Mouse (Mus musculus) thymus, postnatal 10 days (tissue): Measurements from ENCODE around the gene Spata2.

Experiments used
- DNase-seq, 2 experiments: peaks; one replicate each; pipeline ENCODE4 v3.0.0; 2021; ENCODE audit warnings: low spot score in 2 of 2

Gene Spata2

DNA sequence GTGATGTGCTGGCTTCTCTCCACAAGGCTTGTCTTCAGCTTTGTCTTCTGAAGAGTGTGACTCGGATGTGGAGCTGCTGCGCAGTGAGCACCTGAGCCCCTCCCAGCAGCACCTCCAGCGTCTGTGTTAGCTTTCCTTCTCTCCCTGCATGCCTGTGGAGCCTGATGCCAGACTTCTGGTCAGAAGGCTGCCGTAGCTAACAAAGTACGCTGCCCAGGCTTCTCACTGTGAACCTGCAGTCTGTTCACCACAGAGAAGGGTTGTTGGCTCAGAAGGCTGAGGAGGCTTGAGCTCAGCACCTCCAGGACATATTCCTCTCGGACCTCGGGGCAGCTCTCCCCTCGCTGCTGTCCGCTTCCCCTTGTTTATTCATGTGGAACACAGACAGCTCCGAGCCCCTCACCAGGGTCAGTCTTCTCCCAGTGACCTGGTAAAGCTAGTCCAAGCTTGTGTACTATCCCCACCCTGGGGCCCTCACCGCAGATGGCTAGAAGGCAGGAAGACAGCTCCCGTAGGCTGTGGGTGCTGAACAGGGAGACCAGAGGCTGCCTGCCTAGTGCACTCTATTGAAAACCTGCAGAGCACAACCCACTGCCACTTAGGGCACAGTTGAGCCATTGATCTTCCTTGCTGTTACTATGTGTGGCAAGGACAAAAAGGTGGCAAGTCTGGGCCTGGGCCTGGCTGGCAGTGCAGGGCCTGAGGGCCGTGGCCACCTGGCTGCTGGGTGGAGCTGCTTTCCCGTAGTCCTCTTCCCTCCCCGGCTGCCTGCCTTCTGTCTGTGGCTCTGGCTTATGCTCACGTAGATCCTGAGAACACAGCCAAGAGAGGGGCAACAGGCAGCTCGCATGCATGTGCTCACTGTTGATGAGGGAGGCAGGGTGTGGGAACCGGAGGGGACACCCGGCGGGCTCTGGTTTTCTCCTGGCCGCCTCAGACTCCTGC lies 43.1 kb downstream of the Spata2 start:
- DNase-seq: no peak

DNA sequence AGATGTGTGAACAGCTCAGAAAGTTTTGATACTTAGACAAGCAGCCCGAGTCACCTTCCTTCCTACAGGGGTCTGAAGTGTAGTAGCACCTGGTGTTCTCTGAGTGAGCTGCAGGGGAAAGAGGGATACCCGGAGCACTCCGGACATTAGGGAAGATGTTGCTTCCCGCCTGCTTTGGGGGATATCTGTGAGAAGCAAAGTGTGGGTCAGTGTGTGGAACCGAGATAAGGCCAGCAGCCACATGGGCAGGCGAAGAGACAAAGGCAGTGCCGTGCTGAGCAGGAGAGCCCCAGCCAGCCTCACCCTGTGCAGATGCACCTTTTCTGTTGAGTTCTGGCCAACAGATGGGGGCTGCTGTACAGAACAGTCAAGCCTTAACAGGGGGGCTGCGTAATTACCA lies 45.1 kb downstream of the Spata2 start:
- no peak for DNase-seq

DNA sequence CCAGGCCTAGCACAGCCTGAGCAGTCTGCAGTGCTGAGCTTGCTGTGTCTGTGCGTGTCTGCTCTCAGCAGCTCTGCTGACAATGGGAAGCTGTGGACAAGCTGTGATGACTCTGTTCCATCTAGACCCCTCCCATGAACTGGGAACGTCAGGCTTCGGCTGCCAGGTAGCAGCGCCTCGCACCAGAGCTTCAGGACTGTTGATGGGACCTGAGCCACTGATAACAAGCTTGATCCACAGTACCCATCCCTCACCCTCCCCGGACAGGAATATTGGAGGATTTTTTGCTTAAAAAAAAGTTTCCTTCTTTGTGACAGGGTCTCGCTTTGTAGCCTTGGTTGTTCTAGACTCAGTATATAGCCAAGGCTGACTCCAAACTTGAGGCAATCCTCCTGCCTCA lies 45.5 kb downstream of the Spata2 start:
- DNase-seq: no peak

GRCm38 (mm10) chr2:167445911-167446780 lies 46.5 kb downstream of the Spata2 start:
- DNase-seq: no peak

DNA sequence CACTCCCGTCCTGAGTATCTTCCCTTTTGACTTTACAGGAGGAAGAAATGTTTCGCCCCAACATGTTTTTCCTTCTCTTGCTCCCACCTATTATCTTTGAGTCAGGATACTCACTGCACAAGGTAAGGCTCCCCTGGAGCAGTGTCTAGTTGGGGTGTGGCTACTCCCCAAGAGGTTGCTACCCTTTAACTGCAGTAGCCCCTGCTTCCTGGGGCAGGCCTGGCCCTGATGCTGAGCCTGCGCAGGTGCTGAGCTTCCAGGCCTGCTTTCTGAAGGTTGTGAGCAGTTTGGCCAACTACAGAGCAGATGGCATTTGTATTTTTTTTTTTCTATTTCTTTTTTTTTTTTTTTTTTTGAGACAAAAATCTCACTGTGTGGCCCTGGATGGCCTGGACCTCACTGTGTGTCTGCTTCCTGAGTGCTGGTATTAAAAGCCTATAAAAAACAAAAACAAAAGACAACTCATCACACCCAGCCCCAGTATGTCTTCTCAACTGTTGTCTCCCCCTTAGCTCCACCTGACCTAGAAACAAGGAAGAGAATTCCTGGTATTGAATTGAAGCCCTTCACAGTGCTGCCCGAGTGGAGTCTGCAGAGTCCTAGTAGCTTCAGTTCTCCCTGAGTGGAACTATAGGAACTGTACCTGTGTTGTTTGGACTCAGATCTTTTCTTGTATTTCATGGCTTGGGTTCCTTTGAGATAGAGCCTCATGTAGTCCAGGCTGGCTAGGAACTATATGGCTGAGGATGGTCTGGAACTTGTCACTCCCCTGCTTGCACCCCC lies 49.1 kb downstream of the Spata2 start:
- no peak for DNase-seq

- no peak for DNase-seq
These were observed 53.3 kb downstream of the Spata2 start for GRCm38 (mm10) chr2:167439422-167439821.

DNA sequence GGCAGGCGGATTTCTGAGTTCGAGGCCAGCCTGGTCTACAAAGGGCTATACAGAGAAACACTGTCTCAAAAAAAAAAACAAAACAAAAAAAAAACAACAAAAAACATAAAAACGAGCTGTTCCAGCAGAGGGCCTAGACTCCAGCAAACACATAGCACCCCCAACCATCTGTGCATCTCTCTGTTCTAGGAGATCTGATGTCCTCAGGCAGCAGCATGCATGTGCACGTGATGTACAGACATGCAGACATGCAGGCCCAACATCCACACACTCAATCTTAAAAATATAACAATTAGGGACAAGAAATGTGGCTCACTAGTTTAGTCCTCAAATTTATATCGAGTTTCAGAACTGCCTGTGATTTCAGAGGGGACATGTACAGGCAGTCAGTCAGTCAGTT lies 56.3 kb downstream of the Spata2 start:
- no peak for DNase-seq

DNA sequence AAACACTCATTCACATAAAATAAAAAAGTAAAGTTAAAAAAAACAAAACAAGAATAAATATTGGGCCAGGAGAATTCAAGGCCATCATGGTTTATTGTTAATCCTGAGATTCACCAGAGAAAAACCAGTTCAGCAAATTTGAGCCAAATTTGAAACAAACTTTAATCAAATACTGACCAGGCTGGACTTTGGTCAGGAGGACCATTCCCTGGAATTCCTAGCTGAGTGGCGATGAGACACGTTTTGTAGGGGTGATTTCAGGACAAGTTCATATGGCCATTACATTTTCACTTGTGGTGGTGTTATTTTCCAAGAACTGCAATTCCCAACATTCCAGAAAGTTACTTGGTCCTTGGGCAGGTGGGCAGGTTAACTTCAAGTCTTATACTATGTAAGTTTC lies 57.1 kb downstream of the Spata2 start:
- DNase-seq: no peak

- DNase-seq: no peak
These were observed 58.1 kb downstream of the Spata2 start for GRCm38 (mm10) chr2:167434570-167434969.

GRCm38 (mm10) chr2:167431418-167431776 lies 61.3 kb downstream of the Spata2 start:
- DNase-seq: no peak
